Mouse (Mus musculus) G1E (cell line): ENCODE results near the gene Fam160a1. TPM values are rescaled to one million over a fixed set of nuclear protein-coding genes. Genes with fewer than 3 reads are reported as not detected.
A peak's percentile ranks its signal among the peaks of the same experiment; 100 is the strongest.

Experiments
- ATAC-seq: 2 replicates; pipeline ENCODE4 v1.8.0; 2016; ENCODE audit warnings: mild to moderate bottlenecking; ENCODE audit not compliant: insufficient number of reproducible peaks, poor library complexity, low FRiP score, severe bottlenecking; ENCODE audit errors: extremely low read depth
- DNase-seq: peaks from one replicate; pipeline ENCODE4 v3.0.0; 2012; ENCODE audit warnings: low spot score
- H3K27me3 ChIP-seq: 2 replicates; pipeline ENCODE4 v1.6.1; 2012; ENCODE audit warnings: mild to moderate bottlenecking, low read length, inconsistent platforms; ENCODE audit not compliant: insufficient read depth
- H3K36me3 ChIP-seq: replicated peaks from 2 replicates; pipeline ENCODE3; 2012; ENCODE audit warnings: mild to moderate bottlenecking, inconsistent platforms
- H3K4me1 ChIP-seq: 2 replicates; pipeline ENCODE4 v1.6.1; 2012; ENCODE audit warnings: low read depth, low read length, inconsistent platforms, mixed read lengths; ENCODE audit not compliant: insufficient read depth
- H3K4me3 ChIP-seq: 2 replicates; pipeline ENCODE4 v1.5.1; 2012; ENCODE audit warnings: low read depth, mild to moderate bottlenecking, inconsistent platforms, low read length, moderate library complexity, mixed read lengths
- H3K9me3 ChIP-seq: replicated peaks from 2 replicates; pipeline ENCODE4 v1.6.1; 2012; ENCODE audit warnings: inconsistent platforms
- CTCF ChIP-seq: IDR thresholded peaks from 2 replicates; pipeline ENCODE4 v1.5.1; 2012; ENCODE audit warnings: low read depth, low read length, inconsistent platforms, mixed read lengths
- GATA1 ChIP-seq: IDR thresholded peaks from 2 replicates; pipeline ENCODE4 v1.6.1; 2012; ENCODE audit warnings: borderline replicate concordance, low read length, inconsistent platforms, mixed read lengths
- GATA2 ChIP-seq: IDR thresholded peaks from 2 replicates; pipeline ENCODE4 v1.6.1; 2012; ENCODE audit warnings: low read depth, low read length, inconsistent platforms, borderline replicate concordance
- POLR2AphosphoS5 ChIP-seq: IDR thresholded peaks from 2 replicates; pipeline ENCODE4 v1.6.1; 2012; ENCODE audit warnings: low read depth, low read length, inconsistent platforms; ENCODE audit not compliant: insufficient replicate concordance
- TAL1 ChIP-seq: conservative IDR thresholded peaks from 2 replicates; pipeline ENCODE4 v1.6.1; 2012; ENCODE audit warnings: low read depth, low read length, inconsistent platforms, mixed read lengths
- polyA plus RNA-seq: library from polyadenylated mRNA; stranded (reverse); fragments of >175 nt; gene quantifications from 2 replicates; pipeline ENCODE4 v1.2.3, GENCODE M21; 2012
- total RNA-seq, 2 experiments: library from RNA; stranded (forward) in 1 of 2; stranded (reverse) in 1 of 2; fragments of 200-1000 nt in 1 of 2; fragments of >200 nt in 1 of 2; fragmentation: Nextera tagmentation in 1 of 2; gene quantifications; 2 replicates each; pipeline ENCODE4 v1.2.3; 2014 to 2017

Fam160a1 gene
- total and polyA plus RNA-seq, 3 experiments, result 0.16 TPM; not detected in 2

DNA sequence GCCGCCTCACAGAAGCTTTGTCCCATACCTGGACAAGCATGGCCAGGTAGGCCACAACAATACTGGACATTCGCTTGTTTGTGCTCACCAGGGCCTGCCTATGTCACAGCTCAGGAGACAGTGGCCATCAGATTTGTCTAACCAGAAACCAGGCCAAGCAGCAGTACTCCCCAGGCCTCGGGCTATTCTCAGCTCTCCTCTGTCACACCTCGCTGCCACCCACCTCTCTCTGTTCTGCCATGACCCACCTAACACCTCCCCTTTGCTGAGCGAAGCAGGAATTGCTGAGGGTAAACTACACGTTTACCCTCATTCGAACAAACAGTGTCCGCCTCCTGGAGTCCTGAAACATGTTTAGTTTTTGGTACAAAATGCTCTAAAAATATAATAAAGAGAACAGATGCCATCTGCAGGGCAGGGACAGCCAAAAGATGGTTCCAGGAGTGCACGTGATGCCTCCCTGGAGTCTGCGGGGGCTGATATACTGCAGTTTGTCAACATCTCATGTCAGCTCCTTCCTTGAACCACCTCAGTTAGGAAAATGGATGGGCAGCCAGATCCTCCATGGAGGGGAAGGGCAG lies 152.4 kb downstream of the Fam160a1 start:
- DNase-seq, result no peak
- H3K4me1 ChIP-seq, result no peaks in the 10 kb centered on the region
- H3K27me3 ChIP-seq, result peaks cover 70% of the 10 kb centered on the region
- no peaks in the 10 kb centered on the region for H3K9me3 ChIP-seq
- TF ChIP-seq TAL1, result no peak
- no peak for TF ChIP-seq POLR2AphosphoS5
- TF ChIP-seq GATA2, result no peak
- no peak for TF ChIP-seq CTCF
- no peak for TF ChIP-seq GATA1
- no peak for ATAC-seq
- H3K36me3 ChIP-seq, result no peaks in the 10 kb centered on the region
- H3K4me3 ChIP-seq, result no peak overlapping the region

- Histone ChIP-seq H3K36me3 (no peaks in the 10 kb centered on the region), H3K9me3 (no peaks in the 10 kb centered on the region), H3K27me3 (peaks cover 64% of the 10 kb centered on the region), H3K4me1 (no peaks in the 10 kb centered on the region), H3K4me3 (no peak overlapping the region)
- no peak for DNase-seq
- TF ChIP-seq POLR2AphosphoS5, result no peak
- TF ChIP-seq TAL1, result no peak
- no peak for TF ChIP-seq GATA2
- no peak for TF ChIP-seq CTCF
- no peak for TF ChIP-seq GATA1
- ATAC-seq, result no peak
These were observed 153.3 kb downstream of the Fam160a1 start for GRCm38 (mm10) chr3:85663826-85664225.

DNA sequence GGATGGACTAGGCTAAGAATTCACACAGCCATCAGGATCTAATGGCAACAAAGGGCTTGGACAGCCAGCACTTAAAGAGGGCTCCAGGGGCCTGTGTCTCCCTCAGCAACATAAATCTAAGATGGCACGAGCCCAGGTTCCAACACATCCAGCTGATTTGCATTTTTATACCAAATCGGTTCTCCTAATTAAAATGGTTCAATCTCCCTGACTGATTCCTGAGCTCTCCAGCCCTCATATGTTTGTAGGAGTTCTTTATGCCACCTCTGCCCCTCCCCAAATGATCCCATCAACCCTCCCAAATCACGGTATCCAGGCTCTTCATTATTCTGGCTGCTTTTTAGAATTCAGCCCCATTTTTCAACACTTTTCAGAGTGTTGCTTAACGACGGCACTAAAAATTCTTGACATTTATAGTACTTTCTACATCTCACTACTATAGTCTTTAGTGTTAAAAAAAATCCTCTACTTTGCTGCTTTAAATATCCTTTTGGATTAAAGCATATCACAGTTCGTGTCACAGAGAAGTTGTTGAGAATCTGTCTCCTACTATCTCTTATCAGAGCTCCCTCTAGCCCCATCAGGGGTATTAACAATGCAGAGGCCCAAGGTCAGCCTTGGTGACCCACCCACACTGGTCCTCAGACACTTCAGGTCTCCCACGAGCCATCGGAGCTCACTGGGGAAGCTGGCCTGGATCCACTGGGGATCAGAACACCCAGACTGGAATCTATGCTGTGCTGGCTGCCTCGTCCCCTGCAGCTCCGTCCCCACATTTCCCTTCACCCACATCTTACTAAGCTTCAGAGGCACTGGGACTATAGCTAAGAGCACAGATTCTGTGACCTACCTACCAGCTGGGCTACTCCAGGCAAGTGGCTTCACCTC lies 154.9 kb downstream of the Fam160a1 start:
- Histone ChIP-seq H3K36me3 (no peaks in the 10 kb centered on the region), H3K27me3 (peaks cover 58% of the 10 kb centered on the region), H3K9me3 (no peaks in the 10 kb centered on the region), H3K4me3 (no peak overlapping the region), H3K4me1 (no peaks in the 10 kb centered on the region)
- TF ChIP-seq TAL1, result no peak
- TF ChIP-seq GATA2, result no peak
- DNase-seq (no peak), ATAC-seq (no peak)

GRCm38 (mm10) chr3:85659681-85660080 lies 157.4 kb downstream of the Fam160a1 start:
- H3K9me3 ChIP-seq, result no peaks in the 10 kb centered on the region
- peaks cover 42% of the 10 kb centered on the region for H3K27me3 ChIP-seq
- peaks cover 3% of the 10 kb centered on the region for H3K4me1 ChIP-seq
- DNase-seq (no peak), ATAC-seq (no peak)
- TF ChIP-seq POLR2AphosphoS5 (no peak), GATA2 (no peak), GATA1 (no peak), TAL1 (no peak), CTCF (no peak)
- no peak overlapping the region for H3K4me3 ChIP-seq
- peaks cover 6% of the 10 kb centered on the region for H3K36me3 ChIP-seq

- Histone ChIP-seq H3K9me3 (no peaks in the 10 kb centered on the region), H3K36me3 (peaks cover 37% of the 10 kb centered on the region), H3K27me3 (peaks cover 10% of the 10 kb centered on the region; the same call in 1 of the 2 replicates), H3K4me3 (no peak overlapping the region), H3K4me1 (peaks cover 17% of the 10 kb centered on the region)
- DNase-seq (no peak), ATAC-seq (no peak)
- no peak for TF ChIP-seq POLR2AphosphoS5
- no peak for TF ChIP-seq GATA1
- no peak for TF ChIP-seq TAL1
- no peak for TF ChIP-seq CTCF
- TF ChIP-seq GATA2, result no peak
These were observed 161.6 kb downstream of the Fam160a1 start for GRCm38 (mm10) chr3:85655538-85655937.

DNA sequence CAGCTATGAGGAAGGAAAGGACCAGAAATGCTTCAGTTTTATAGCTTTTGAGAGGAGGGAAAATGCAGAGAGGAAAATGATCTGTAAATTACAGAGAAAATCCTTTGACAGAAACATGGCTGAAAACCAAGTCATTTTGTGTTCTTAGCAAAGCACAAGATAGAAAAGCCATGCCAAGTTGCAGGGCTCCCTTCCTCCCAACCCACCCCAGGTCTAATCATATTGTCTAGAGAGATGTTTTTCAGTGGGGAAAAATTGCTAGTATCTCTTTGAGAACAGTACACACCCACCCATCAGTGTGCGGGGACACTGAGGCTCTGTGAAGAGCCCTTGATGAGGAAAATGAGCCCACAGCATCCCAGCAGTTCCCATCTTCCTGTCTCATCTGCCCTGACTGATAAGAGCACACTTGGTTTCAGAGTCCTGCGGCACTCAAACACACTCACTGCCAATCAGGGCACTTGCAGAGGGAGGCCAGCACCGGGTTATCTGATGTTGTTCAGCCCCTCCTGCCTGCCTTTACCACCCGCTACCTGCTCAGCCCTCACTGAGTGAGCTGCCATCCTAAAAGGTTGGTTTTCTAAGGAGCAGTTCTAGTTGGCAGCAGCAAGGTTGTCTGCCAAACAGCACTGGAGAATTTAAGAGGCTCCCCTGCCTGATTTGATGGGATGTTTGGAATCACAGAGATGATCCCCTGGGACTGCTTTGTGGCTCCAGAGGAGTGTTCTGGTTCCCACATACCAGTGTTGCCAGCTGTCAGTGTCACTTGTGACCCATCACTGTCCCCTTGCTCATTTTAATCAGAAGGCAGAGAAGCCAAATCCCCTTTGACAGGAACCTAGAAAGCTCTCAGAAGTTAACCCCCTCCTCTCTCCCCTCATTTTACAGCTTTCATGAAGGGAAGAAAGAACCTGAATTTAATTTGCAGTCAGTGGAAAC lies 164.1 kb downstream of the Fam160a1 start:
- Histone ChIP-seq H3K36me3 (peaks cover 53% of the 10 kb centered on the region), H3K9me3 (no peaks in the 10 kb centered on the region), H3K4me1 (peaks cover 19% of the 10 kb centered on the region), H3K27me3 (no peaks in the 10 kb centered on the region), H3K4me3 (no peak overlapping the region)
- no peak for TF ChIP-seq CTCF
- TF ChIP-seq TAL1, result no peak
- no peak for TF ChIP-seq POLR2AphosphoS5
- no peak for TF ChIP-seq GATA1
- no peak for TF ChIP-seq GATA2
- ATAC-seq (peak; percentile 34), DNase-seq (no peak)
